Mouse (Mus musculus) lung, postnatal 0 days (tissue): ENCODE measurements around the gene Itpr2. TPM values are rescaled to one million over a fixed set of nuclear protein-coding genes. Genes with fewer than 3 reads are reported as not detected.

Experiments used
- ATAC-seq: fragments of 200-750 bp; cut with Nextera tagmentation; 2 replicates; pipeline ENCODE4 v1.8.0; 2017; ENCODE audit warnings: moderate library complexity
- DNase-seq: peaks from one replicate; pipeline ENCODE4 v3.0.0-alpha.2; 2016; ENCODE audit warnings: low spot score
- H3K27ac ChIP-seq: fragments of 300-500 bp; sonication (generic); 2 replicates; pipeline ENCODE4 v1.5.1; 2014; ENCODE audit warnings: antibody characterized with exemption, mild to moderate bottlenecking, low read length, mixed read lengths
- H3K27me3 ChIP-seq: fragments of 300-500 bp; sonication (generic); replicated peaks from 2 replicates; pipeline ENCODE4 v1.6.1; 2014; ENCODE audit warnings: low read length, mixed read lengths; ENCODE audit not compliant: insufficient read depth
- H3K36me3 ChIP-seq: fragments of 300-500 bp; sonication (generic); 2 replicates; pipeline ENCODE4 v1.6.1; 2014; ENCODE audit warnings: low read length, mixed read lengths; ENCODE audit not compliant: insufficient read depth
- H3K4me1 ChIP-seq: fragments of 300-500 bp; sonication (generic); 2 replicates; pipeline ENCODE4 v1.6.1; 2014; ENCODE audit warnings: antibody characterized with exemption, low read depth, low read length, mixed read lengths; ENCODE audit not compliant: insufficient read depth
- H3K4me2 ChIP-seq: fragments of 300-500 bp; sonication (generic); replicated peaks from 2 replicates; pipeline ENCODE4 v1.6.1; 2014; ENCODE audit warnings: low read depth, mild to moderate bottlenecking, low read length, moderate library complexity, mixed read lengths
- H3K4me3 ChIP-seq: fragments of 300-500 bp; sonication (generic); 2 replicates; pipeline ENCODE4 v1.5.1; 2014; ENCODE audit warnings: low read depth, low read length
- H3K9ac ChIP-seq: fragments of 300-500 bp; sonication (generic); replicated peaks from 2 replicates; pipeline ENCODE4 v1.6.1; 2014; ENCODE audit warnings: low read depth, mild to moderate bottlenecking
- H3K9me3 ChIP-seq: fragments of 300-500 bp; sonication (generic); 2 replicates; pipeline ENCODE4 v1.6.1; 2016; ENCODE audit warnings: low read length, mixed read lengths
- CTCF ChIP-seq: IDR thresholded peaks from 2 replicates; pipeline ENCODE4 v1.5.1; 2016; ENCODE audit warnings: antibody characterized with exemption, mild to moderate bottlenecking
- EP300 ChIP-seq: IDR thresholded peaks from 2 replicates; pipeline ENCODE4 v1.6.1; 2016; ENCODE audit warnings: antibody characterized with exemption, mild to moderate bottlenecking, control low read depth
- WGBS: fragments of 180-500 bp; shearing (Covaris S2); extraction: QIAGEN DNeasy Blood & Tissue Kit; methylation state at CpG from one replicate; pipeline ENCODE4 v1.1.7; 2014; 5-methylcytosine and 5-hydroxymethylcytosine counted together
- polyA plus RNA-seq: library from polyadenylated mRNA; unstranded; fragments of >200 nt; fragmentation: Nextera tagmentation; extraction: Ambion mirVana; gene quantifications from 2 replicates; pipeline ENCODE4 v1.2.1, GENCODE M21; 2015

Gene Itpr2
- polyA plus RNA-seq, 1 experiment from 2014 or later = 15.7 TPM

GRCm38 (mm10) chr6:146123656-146124055 is 378.4 kb downstream of the Itpr2 start:
- WGBS = 86% methylated on average over 4 of the region's 4 CpGs

GRCm38 (mm10) chr6:146120172-146120571 is 381.9 kb downstream of the Itpr2 start:
- H3K9ac ChIP-seq = no peak overlapping the region
- DNase-seq = no peak
- H3K4me1 ChIP-seq = no peaks in the 10 kb centered on the region
- H3K4me2 ChIP-seq = no peak overlapping the region
- no peak for TF ChIP-seq EP300
- no peak for TF ChIP-seq CTCF
- no peak overlapping the region for H3K4me3 ChIP-seq
- ATAC-seq = no peak
- no peaks in the 10 kb centered on the region for H3K9me3 ChIP-seq
- 84% methylated on average over 6 of the region's 6 CpGs for WGBS
- no peak overlapping the region for H3K27ac ChIP-seq
- no peaks in the 10 kb centered on the region for H3K36me3 ChIP-seq
- no peaks in the 10 kb centered on the region for H3K27me3 ChIP-seq

More at GRCm38 (mm10) chr6:146123656-146124055, 378.4 kb downstream of the Itpr2 start:
- Histone ChIP-seq H3K4me3 (no peak overlapping the region), H3K4me2 (no peak overlapping the region), H3K36me3 (no peaks in the 10 kb centered on the region), H3K9ac (no peak overlapping the region), H3K9me3 (no peaks in the 10 kb centered on the region), H3K27me3 (no peaks in the 10 kb centered on the region), H3K27ac (no peak overlapping the region), H3K4me1 (no peaks in the 10 kb centered on the region)
- DNase-seq = no peak
- no peak for ATAC-seq
- TF ChIP-seq EP300 (no peak), CTCF (no peak)

- H3K4me3 ChIP-seq = no peak overlapping the region
- H3K9ac ChIP-seq = no peak overlapping the region
- no peak for TF ChIP-seq CTCF
- no peak for TF ChIP-seq EP300
- no peaks in the 10 kb centered on the region for H3K4me1 ChIP-seq
- H3K4me2 ChIP-seq = no peak overlapping the region
- H3K9me3 ChIP-seq = no peaks in the 10 kb centered on the region
- 19% methylated on average over 12 of the region's 12 CpGs for WGBS
- ATAC-seq = no peak
- no peak overlapping the region for H3K27ac ChIP-seq
- H3K36me3 ChIP-seq = no peaks in the 10 kb centered on the region
- no peak for DNase-seq
- no peaks in the 10 kb centered on the region for H3K27me3 ChIP-seq
These were observed 387.2 kb downstream of the Itpr2 start for GRCm38 (mm10) chr6:146114731-146115302.

DNA sequence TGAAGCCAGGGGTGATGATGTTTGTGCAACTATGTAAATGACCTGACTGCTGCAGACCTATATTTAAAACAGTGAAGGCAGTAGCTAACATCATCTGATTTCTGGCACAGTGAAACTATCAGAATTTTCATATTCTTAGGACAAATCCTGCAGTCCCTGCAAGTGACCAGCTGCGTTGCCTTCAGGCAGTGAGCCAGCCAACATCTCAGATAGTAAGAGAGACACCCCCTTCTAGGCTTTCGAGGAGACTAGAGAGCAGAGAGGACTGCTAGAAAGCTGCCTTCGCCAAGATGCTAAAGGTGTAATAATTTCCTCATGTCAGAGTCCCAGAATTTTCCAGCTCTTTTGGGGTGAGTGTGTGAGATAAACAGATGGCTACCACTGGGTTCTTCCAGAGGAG is 388.0 kb downstream of the Itpr2 start:
- no peaks in the 10 kb centered on the region for H3K27me3 ChIP-seq
- ATAC-seq = no peak
- no peak overlapping the region for H3K4me3 ChIP-seq
- 54% methylated on average over 3 of the region's 3 CpGs for WGBS
- no peak overlapping the region for H3K4me2 ChIP-seq
- no peak overlapping the region for H3K9ac ChIP-seq
- no peak for TF ChIP-seq CTCF
- no peak for TF ChIP-seq EP300
- no peaks in the 10 kb centered on the region for H3K36me3 ChIP-seq
- no peak overlapping the region for H3K27ac ChIP-seq
- H3K4me1 ChIP-seq = no peaks in the 10 kb centered on the region
- no peaks in the 10 kb centered on the region for H3K9me3 ChIP-seq
- no peak for DNase-seq

DNA sequence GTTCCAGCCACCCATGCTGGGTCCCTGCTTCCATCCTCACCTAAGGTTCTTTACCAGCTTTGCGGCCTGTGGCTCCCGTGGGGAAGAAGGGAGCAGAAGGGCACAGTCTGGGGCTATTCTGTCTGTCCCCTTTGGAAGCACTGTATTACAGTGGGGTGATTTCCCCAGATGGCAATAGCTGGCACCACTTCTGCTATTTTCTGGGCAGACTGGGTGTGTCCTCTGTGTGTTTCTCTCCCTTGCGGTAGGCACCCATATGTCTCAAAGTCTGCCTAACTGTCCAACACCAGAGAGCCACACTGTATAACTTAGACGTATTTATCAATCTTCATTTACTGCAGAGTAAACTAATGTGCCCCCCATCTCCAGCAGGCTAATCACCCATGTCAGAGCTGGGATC is 388.9 kb downstream of the Itpr2 start:
- no peak overlapping the region for H3K4me2 ChIP-seq
- DNase-seq (peak; percentile 26), ATAC-seq (no peak; the same call in 1 of the 2 replicates)
- no peak overlapping the region for H3K9ac ChIP-seq
- H3K36me3 ChIP-seq = no peaks in the 10 kb centered on the region
- no peak overlapping the region for H3K27ac ChIP-seq
- 91% methylated on average over 4 of the region's 4 CpGs for WGBS
- no peaks in the 10 kb centered on the region for H3K4me1 ChIP-seq
- no peaks in the 10 kb centered on the region for H3K9me3 ChIP-seq
- no peak overlapping the region for H3K4me3 ChIP-seq
- no peaks in the 10 kb centered on the region for H3K27me3 ChIP-seq
- TF ChIP-seq CTCF (no peak), EP300 (no peak)

- Histone ChIP-seq H3K36me3 (no peaks in the 10 kb centered on the region), H3K27me3 (no peaks in the 10 kb centered on the region), H3K4me3 (no peak overlapping the region), H3K4me1 (no peaks in the 10 kb centered on the region), H3K4me2 (no peak overlapping the region), H3K9me3 (no peaks in the 10 kb centered on the region), H3K27ac (no peak overlapping the region), H3K9ac (no peak overlapping the region)
- no peak for ATAC-seq
- 48% methylated on average over 7 of the region's 7 CpGs for WGBS
- no peak for TF ChIP-seq CTCF
- no peak for TF ChIP-seq EP300
- DNase-seq = no peak
These were observed 389.8 kb downstream of the Itpr2 start for GRCm38 (mm10) chr6:146112211-146112610.

- TF ChIP-seq EP300 (no peak), CTCF (no peak)
- Histone ChIP-seq H3K27me3 (no peaks in the 10 kb centered on the region), H3K9me3 (no peaks in the 10 kb centered on the region), H3K9ac (no peak overlapping the region), H3K27ac (no peak overlapping the region), H3K4me2 (no peak overlapping the region), H3K4me3 (no peak overlapping the region), H3K4me1 (no peaks in the 10 kb centered on the region), H3K36me3 (no peaks in the 10 kb centered on the region)
- DNase-seq = no peak
- 66% methylated on average over 6 of the region's 6 CpGs for WGBS
- no peak for ATAC-seq
These were observed 390.2 kb downstream of the Itpr2 start for GRCm38 (mm10) chr6:146111781-146112180.
